Mouse (Mus musculus) thymus, adult 2 months (tissue): ENCODE measurements around the gene Tfg.

Experiments used
- CTCF ChIP-seq: fragments of 200-500 bp; IDR thresholded peaks from 2 replicates; pipeline ENCODE4 v1.5.1; 2012; ENCODE audit warnings: mild to moderate bottlenecking, control low read depth, low read length, moderate library complexity, borderline replicate concordance; ENCODE audit not compliant: control insufficient read depth, poor library complexity, insufficient read depth; ENCODE audit errors: extremely low read depth
- POLR2A ChIP-seq: fragments of 200-500 bp; IDR thresholded peaks from 2 replicates; pipeline ENCODE4 v1.6.1; 2012; ENCODE audit warnings: mild to moderate bottlenecking, low read length, control low read depth, moderate library complexity; ENCODE audit not compliant: control insufficient read depth, poor library complexity, insufficient read depth; ENCODE audit errors: extremely low read depth

- TF ChIP-seq CTCF, result no peak
- no peak for TF ChIP-seq POLR2A
Measured at GRCm38 (mm10) chr16:56655193-56655910, 61.9 kb downstream of the Tfg start.
